Mouse (Mus musculus) cerebellum, adult 2 months (tissue): Measurements from ENCODE around the gene Cep104.

Experiments used
- CTCF ChIP-seq: fragments of 200-500 bp; IDR thresholded peaks from 2 replicates; pipeline ENCODE4 v1.5.1; 2011; ENCODE audit warnings: low read depth, mild to moderate bottlenecking, control low read depth, low read length, moderate library complexity, borderline replicate concordance; ENCODE audit not compliant: insufficient read depth
- POLR2A ChIP-seq: fragments of 200-500 bp; IDR thresholded peaks from 2 replicates; pipeline ENCODE4 v1.6.1; 2011; ENCODE audit warnings: low read length, control low read depth, borderline replicate concordance; ENCODE audit not compliant: insufficient read depth

GRCm38 (mm10) chr4:153929425-153929824 lies 45.6 kb upstream of the Cep104 start:
- TF ChIP-seq CTCF (no peak), POLR2A (no peak)
